Mouse (Mus musculus): Measurements from ENCODE around the gene Krr1. TPM values are rescaled to one million over a fixed set of nuclear protein-coding genes. Genes with fewer than 3 reads are reported as not detected.
"Not testable (repeated sequence)": the region's sequence is repeated elsewhere in the genome, so short reads cannot be mapped to it uniquely, and the experiment has no call there.

The Krr1 gene
- total and polyA plus RNA-seq, 2 experiments from 2014 or later: 21.1 to 24.9 TPM

GRCm38 (mm10) chr10:111997671-111998070 is 25.2 kb downstream of the Krr1 start:
- Histone ChIP-seq H3K4me2 (ENCODE audit: low read depth, low read length) (no peak overlapping the region), H3K36me3 (ENCODE audit: insufficient read depth, low read length) (no peaks in the 10 kb centered on the region), H3K9ac (replicated peaks; ENCODE audit: low read length) (no peak overlapping the region), H3K27ac (no peak overlapping the region), H3K4me1 (ENCODE audit: insufficient read depth, low read length) (no peaks in the 10 kb centered on the region), H3K4me3 (ENCODE audit: low read length) (no peak overlapping the region), H3K9me3 (ENCODE audit: low read length) (no peaks in the 10 kb centered on the region), H3K27me3 (ENCODE audit: insufficient read depth, low read length) (no peaks in the 10 kb centered on the region)
- TF ChIP-seq CTCF (IDR thresholded peaks at IDR 0.05; ENCODE audit: low read depth): no peak
- ATAC-seq (no peak), DNase-seq (ENCODE audit: low spot score) (no peak)

GRCm38 (mm10) chr10:111999765-112000164 is 27.3 kb downstream of the Krr1 start:
- no peaks in the 10 kb centered on the region for H3K27me3 ChIP-seq (ENCODE audit: insufficient read depth, low read length)
- H3K27ac ChIP-seq: no peak overlapping the region
- H3K9ac ChIP-seq (replicated peaks; ENCODE audit: low read length): no peak overlapping the region
- H3K4me1 ChIP-seq (ENCODE audit: insufficient read depth, low read length): no peaks in the 10 kb centered on the region
- no peak overlapping the region for H3K4me3 ChIP-seq (ENCODE audit: low read length)
- no peaks in the 10 kb centered on the region for H3K36me3 ChIP-seq (ENCODE audit: insufficient read depth, low read length)
- H3K9me3 ChIP-seq (ENCODE audit: low read length): no peaks in the 10 kb centered on the region
- ATAC-seq (no peak), DNase-seq (ENCODE audit: low spot score) (no peak)
- 68% methylated on average over 3 of the region's 3 CpGs for WGBS
- no peak overlapping the region for H3K4me2 ChIP-seq (ENCODE audit: low read depth, low read length)
- no peak for TF ChIP-seq CTCF (IDR thresholded peaks at IDR 0.05; ENCODE audit: low read depth)

- Histone ChIP-seq H3K9me3 (ENCODE audit: low read length) (no peaks in the 10 kb centered on the region), H3K4me1 (ENCODE audit: insufficient read depth, low read length) (no peaks in the 10 kb centered on the region), H3K36me3 (ENCODE audit: insufficient read depth, low read length) (no peaks in the 10 kb centered on the region), H3K27ac (no peak overlapping the region), H3K4me2 (ENCODE audit: low read depth, low read length) (no peak overlapping the region), H3K9ac (replicated peaks; ENCODE audit: low read length) (no peak overlapping the region), H3K27me3 (ENCODE audit: insufficient read depth, low read length) (no peaks in the 10 kb centered on the region), H3K4me3 (ENCODE audit: low read length) (no peak overlapping the region)
- DNase-seq (ENCODE audit: low spot score) (no peak), ATAC-seq (no peak)
- WGBS: 87% methylated on average over 5 of the region's 5 CpGs
- TF ChIP-seq CTCF (IDR thresholded peaks at IDR 0.05; ENCODE audit: low read depth): no peak
These were observed 28.1 kb downstream of the Krr1 start for GRCm38 (mm10) chr10:112000568-112000967.

GRCm38 (mm10) chr10:112001350-112001749 is 28.9 kb downstream of the Krr1 start:
- no peak overlapping the region for H3K27ac ChIP-seq
- DNase-seq (ENCODE audit: low spot score): no peak
- H3K4me2 ChIP-seq (ENCODE audit: low read depth, low read length): no peak overlapping the region
- H3K4me3 ChIP-seq (ENCODE audit: low read length): no peak overlapping the region
- no peak for ATAC-seq
- H3K9me3 ChIP-seq (ENCODE audit: low read length): no peaks in the 10 kb centered on the region
- no peaks in the 10 kb centered on the region for H3K27me3 ChIP-seq (ENCODE audit: insufficient read depth, low read length)
- H3K36me3 ChIP-seq (ENCODE audit: insufficient read depth, low read length): no peaks in the 10 kb centered on the region
- no peak for TF ChIP-seq CTCF (IDR thresholded peaks at IDR 0.05; ENCODE audit: low read depth)
- no peak overlapping the region for H3K9ac ChIP-seq (replicated peaks; ENCODE audit: low read length)
- WGBS: 87% methylated on average over 2 of the region's 2 CpGs
- no peaks in the 10 kb centered on the region for H3K4me1 ChIP-seq (ENCODE audit: insufficient read depth, low read length)

- TF ChIP-seq CTCF (IDR thresholded peaks at IDR 0.05; ENCODE audit: low read depth): no peak
- H3K9me3 ChIP-seq (ENCODE audit: low read length): no peaks in the 10 kb centered on the region
- H3K9ac ChIP-seq (replicated peaks; ENCODE audit: low read length): no peak overlapping the region
- 85% methylated on average over 9 of the region's 9 CpGs for WGBS
- no peak overlapping the region for H3K4me3 ChIP-seq (ENCODE audit: low read length)
- no peak overlapping the region for H3K27ac ChIP-seq
- no peaks in the 10 kb centered on the region for H3K36me3 ChIP-seq (ENCODE audit: insufficient read depth, low read length)
- H3K27me3 ChIP-seq (ENCODE audit: insufficient read depth, low read length): no peaks in the 10 kb centered on the region
- H3K4me2 ChIP-seq (ENCODE audit: low read depth, low read length): no peak overlapping the region
- no peaks in the 10 kb centered on the region for H3K4me1 ChIP-seq (ENCODE audit: insufficient read depth, low read length)
- DNase-seq (ENCODE audit: low spot score) (no peak), ATAC-seq (no peak)
These were observed 29.5 kb downstream of the Krr1 start for GRCm38 (mm10) chr10:112001756-112002520.

GRCm38 (mm10) chr10:112002544-112003215 is 30.2 kb downstream of the Krr1 start, which contains the start of gene Glipr1:
Gene Glipr1, minus strand, starts transcription at chr10:112002631.
- WGBS: 79% methylated on average over 9 of the region's 9 CpGs
- ATAC-seq (no peak), DNase-seq (ENCODE audit: low spot score) (no peak)
- no peak for TF ChIP-seq CTCF (IDR thresholded peaks at IDR 0.05; ENCODE audit: low read depth)
- Histone ChIP-seq H3K9me3 (ENCODE audit: low read length) (no peaks in the 10 kb centered on the region), H3K4me1 (ENCODE audit: insufficient read depth, low read length) (no peaks in the 10 kb centered on the region), H3K9ac (replicated peaks; ENCODE audit: low read length) (no peak within 1 kb of the TSS), H3K36me3 (ENCODE audit: insufficient read depth, low read length) (no peaks in the 10 kb centered on the region), H3K4me3 (ENCODE audit: low read length) (no peak within 1 kb of the TSS), H3K27me3 (ENCODE audit: insufficient read depth, low read length) (no peaks in the 10 kb centered on the region), H3K27ac (no peak within 1 kb of the TSS), H3K4me2 (ENCODE audit: low read depth, low read length) (no peak within 1 kb of the TSS)

- WGBS: 83% methylated on average over 1 of the region's 1 CpGs
These were observed 37.0 kb downstream of the Krr1 start for GRCm38 (mm10) chr10:112009511-112009910.

More at GRCm38 (mm10) chr10:112009511-112009910, 37.0 kb downstream of the Krr1 start:
- H3K9ac ChIP-seq (replicated peaks; ENCODE audit: low read length); H3K27me3 ChIP-seq (ENCODE audit: insufficient read depth, low read length); H3K4me2 ChIP-seq (ENCODE audit: low read depth, low read length); H3K4me3 ChIP-seq (ENCODE audit: low read length); H3K27ac ChIP-seq; H3K9me3 ChIP-seq (ENCODE audit: low read length); H3K36me3 ChIP-seq (ENCODE audit: insufficient read depth, low read length); DNase-seq (ENCODE audit: low spot score); H3K4me1 ChIP-seq (ENCODE audit: insufficient read depth, low read length); ATAC-seq: not testable (repeated sequence)

All from hindbrain, postnatal 0 days (tissue).